Mouse (Mus musculus) mouse trophoblast stem cell (cell line): ENCODE measurements around the gene Tmem59.

Experiments
- in situ Hi-C, 2 experiments: fragments of 300-500 bp; cut with MseI, MboI; formaldehyde crosslinking; loops; 2 replicates in 1 of 2; 3 replicates in 1 of 2; pipeline ENCODE4 v1.15.1; 2025

The Tmem59 gene

GRCm38 (mm10) chr4:107178830-107179490 is 761 bp downstream of the Tmem59 start, which contains the start of gene Tceanc2:
Gene Tceanc2, minus strand, starts transcription at chr4:107179116.
- in situ Hi-C loops: no loop called here

GRCm38 (mm10) chr4:107179561-107179960 is 1.4 kb downstream of the Tmem59 start:
- in situ Hi-C loops: no loop called here

- in situ Hi-C loops: no loop called here
These were observed 2.5 kb downstream of the Tmem59 start for GRCm38 (mm10) chr4:107180746-107181145.

GRCm38 (mm10) chr4:107181866-107182265 is 3.7 kb downstream of the Tmem59 start:
- in situ Hi-C loops: no loop called here

DNA sequence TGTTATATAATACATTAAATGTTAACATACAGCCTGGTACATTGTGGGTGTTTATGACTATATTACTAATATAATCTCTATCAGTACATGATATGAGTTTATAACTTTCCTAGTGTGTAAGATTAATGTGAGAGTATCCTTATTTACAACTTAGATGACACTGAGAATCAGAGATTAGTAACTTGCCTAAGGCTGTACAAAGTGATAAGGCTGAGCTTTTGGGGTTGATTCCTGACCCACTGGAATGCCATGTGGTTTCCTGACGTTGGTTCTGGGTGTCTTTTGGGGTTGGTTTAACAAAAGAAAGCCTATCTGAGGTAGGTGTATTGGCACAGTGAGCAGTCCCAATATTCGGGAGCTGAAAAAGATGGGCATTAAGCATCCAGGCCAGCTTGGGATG is 4.6 kb downstream of the Tmem59 start:
- in situ Hi-C loops: no loop called here

DNA sequence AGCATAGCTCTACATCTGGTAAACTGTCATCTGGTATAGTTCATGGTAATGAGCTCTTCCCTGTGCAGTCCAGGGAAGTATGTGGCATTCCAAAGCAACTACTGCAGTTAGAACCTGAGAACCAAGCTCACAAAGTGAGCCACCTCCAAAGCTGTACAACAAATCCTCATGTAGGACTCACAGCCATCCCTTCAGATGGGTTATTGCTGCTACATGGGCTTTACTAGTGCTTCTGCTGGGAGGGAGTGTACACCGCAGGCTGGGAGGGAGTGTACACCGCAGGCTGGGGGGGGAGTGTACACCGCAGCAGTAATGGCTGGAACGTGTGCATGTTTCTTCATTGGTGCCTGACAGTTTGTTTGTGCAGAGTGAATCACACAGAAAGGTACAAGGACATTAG is 5.0 kb downstream of the Tmem59 start:
- in situ Hi-C loops: no loop called here

GRCm38 (mm10) chr4:107185703-107186102 is 7.5 kb downstream of the Tmem59 start:
- in situ Hi-C loops: no loop called here

DNA sequence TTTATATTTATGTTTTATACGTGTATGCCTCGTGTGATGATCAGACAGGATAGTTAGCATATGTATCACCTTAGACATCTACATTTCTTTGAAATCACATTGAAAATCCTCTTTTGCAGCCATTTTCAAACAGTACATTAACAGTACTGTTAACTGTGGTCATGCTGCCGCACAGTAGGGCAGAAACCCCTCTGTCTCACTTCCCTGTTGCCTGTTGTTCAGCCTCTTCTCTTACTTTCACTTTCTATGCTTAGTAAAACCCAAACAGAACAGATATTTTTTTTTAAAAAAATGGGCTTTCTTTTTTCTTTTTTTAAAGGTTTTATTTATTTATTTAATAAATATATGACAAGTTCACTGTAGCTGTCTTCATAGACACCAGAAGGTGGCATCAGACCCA is 15.6 kb downstream of the Tmem59 start:
- in situ Hi-C loops: no loop called here

DNA sequence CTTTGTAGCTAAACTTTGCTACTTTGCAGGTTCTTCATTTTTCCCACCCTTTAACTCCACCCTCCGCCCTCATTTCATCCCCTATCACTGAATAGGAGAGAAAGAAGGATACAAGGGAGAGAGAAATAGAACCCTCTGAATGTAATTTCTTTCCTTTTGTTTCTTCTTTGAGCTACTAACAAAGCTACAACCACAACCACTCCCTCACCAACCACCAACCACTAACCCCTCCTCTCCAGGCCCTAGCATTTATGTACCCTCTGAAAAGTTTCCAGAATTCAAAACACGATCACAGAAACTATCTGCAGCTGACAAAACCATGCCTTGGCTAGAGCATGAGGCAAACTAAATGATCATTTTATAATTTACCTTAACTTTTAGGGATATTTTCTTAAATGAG is 18.3 kb downstream of the Tmem59 start:
- in situ Hi-C loops: no loop called here

- in situ Hi-C loops: no loop called here
These were observed 19.9 kb downstream of the Tmem59 start for GRCm38 (mm10) chr4:107198072-107198471.

GRCm38 (mm10) chr4:107201779-107202178 is 23.6 kb downstream of the Tmem59 start:
- in situ Hi-C loops: no loop called here

GRCm38 (mm10) chr4:107203001-107203400 is 24.8 kb downstream of the Tmem59 start:
- in situ Hi-C loops: no loop called here

GRCm38 (mm10) chr4:107207016-107207415 is 28.8 kb downstream of the Tmem59 start:
- in situ Hi-C loops: no loop called here

GRCm38 (mm10) chr4:107208880-107209279 is 30.7 kb downstream of the Tmem59 start, which contains the start of gene Ldlrad1:
Gene Ldlrad1, plus strand, starts transcription at chr4:107209180.
- in situ Hi-C loops: no loop called here

DNA sequence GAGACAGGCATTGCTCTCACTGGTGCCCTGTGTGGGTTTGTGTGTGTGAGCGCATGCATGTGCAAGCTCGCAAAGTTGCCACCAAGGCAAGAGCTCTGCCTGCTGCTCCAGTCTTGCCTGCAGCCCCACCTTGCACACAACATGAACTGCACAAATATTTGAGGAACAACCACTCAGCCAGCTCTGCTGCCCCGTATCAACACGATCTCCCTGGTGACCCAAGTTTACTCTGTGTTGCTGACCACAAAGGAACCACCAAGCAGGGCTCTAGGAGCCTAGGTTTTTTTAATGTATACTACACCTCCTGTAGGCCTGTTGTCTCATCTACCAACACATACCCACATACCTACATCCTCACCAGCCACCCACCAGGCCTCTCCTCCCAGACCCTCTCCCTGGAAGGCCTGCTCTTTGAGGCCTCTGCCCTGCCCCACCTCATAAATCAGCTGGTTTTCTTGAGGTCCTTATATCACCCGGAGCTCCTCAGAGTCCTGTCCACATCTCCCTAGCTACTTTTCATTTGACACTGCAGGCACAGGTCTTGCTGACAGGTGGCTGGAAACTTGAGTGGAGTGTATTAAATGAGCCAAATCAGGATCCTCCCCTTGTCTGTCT is 32.4 kb downstream of the Tmem59 start:
- in situ Hi-C loops: no loop called here

DNA sequence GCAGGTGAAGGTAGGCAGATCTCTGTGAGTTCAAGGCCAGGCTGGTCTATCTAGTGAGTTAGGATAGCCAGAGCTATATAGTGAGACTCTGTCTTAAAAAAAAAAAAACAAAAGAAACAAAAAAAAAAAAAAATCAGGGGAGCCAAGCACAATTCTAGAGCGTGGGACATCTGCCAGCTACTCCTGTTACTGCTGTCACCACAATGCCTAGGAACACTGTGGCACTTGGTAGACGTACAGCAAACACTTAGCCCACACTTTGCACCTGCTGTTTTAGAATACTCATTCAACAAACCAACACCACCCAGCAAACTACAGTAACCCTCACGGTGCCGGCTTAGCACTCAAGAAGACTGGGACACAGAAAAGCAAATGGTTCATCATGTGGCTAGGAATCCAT is 33.3 kb downstream of the Tmem59 start:
- in situ Hi-C loops: no loop called here

DNA sequence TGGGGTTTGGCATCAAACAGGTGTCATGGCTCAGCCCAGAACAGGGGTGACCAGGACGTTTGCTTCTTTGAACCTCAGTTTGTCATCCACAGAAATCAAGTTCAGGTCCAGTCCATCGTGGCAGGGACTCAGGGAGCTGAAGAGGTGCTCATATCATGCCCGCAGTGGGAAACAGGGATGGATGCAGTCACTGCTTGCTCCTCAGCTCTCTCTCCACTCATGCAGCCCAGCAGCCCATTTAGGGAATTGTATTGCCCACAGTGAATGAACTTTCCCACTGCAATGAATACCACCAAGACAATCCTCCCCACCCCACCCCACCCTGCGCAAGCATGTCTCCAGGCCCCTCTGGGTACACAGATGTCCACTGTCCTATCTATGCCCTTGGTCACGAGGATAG is 33.7 kb downstream of the Tmem59 start:
- in situ Hi-C loops: no loop called here

DNA sequence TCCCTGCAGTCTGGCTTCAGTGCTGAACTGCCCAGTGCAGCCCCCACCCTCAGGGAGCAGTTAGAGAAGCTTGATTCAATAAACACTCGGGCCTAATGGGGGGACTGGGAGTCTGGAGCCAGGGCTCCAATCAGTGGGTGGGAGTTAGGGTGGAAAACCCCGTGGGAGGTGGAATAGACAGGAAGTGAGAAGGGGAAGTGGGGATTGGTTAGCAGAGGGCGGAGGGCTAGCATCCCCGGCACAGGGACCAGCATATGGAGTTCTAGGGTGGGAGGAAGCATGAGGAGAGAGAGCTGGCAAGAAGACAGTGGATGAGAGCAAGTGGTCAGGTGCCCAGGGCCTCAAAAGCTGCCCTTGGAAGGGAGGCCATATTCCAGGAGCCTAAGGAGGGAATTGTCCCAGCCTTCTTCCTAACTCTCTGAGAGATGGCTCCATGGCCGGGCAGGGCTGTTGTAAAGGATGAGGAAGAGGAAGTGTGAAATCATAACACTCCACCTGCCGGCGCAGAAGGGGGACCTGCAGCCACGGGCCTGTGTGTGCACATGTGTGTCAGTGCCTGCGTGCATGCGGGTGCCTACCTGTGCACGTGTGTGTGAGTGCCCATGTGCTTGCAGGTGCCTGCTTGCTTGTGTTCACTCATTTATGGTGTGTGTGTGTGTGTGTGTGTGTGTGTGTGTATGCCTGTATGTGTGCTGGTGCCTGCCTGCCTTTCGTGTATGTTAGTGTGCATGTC is 35.2 kb downstream of the Tmem59 start:
- in situ Hi-C loops: no loop called here

GRCm38 (mm10) chr4:107217574-107217973 is 39.4 kb downstream of the Tmem59 start:
- in situ Hi-C loops: no loop called here

DNA sequence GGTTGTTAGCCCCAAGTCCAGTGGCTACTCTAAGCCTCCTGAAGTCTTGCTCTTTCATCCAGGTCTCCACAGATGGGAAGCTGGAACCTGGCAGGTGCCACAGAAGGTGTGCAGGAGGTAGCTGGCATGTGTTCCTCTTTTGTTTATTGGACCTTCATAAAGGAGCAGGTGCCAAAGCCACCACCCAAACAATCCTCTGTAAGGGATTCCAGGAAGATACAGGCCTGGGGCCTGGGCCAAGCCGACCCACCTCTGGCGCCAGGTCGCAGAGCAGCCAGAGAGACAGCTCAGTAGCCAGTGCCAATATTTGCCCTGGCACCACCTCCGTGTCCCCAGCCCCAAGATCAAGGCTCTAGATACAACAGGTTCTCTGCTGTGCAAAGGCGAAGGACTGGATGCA is 43.3 kb downstream of the Tmem59 start:
- in situ Hi-C loops: no loop called here

- in situ Hi-C loops: no loop called here
These were observed 45.3 kb downstream of the Tmem59 start for GRCm38 (mm10) chr4:107223225-107224204.

DNA sequence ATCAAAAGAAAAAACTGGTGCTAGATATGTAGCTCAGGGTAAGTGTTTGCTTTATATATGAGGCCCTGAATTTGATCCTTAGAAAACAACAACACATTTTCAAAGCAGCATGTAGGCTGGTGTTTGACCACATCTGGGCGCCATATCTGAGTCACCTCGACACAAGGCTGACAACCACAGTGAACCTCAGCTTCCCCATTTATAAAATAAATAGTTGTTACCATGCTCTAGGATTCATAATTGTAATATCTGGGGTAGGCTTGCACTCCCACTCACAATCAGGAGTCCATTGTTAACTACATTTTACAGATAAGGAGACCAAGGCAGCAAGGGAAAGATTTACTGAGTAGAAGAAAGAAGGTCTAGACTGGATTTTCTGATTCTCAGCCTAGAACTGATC is 48.1 kb downstream of the Tmem59 start:
- in situ Hi-C loops: no loop called here
